Mouse (Mus musculus): ENCODE measurements around the gene Tgfbr2.
A peak's percentile ranks its signal among the peaks of the same experiment; 100 is the strongest.

Tgfbr2 gene

DNA sequence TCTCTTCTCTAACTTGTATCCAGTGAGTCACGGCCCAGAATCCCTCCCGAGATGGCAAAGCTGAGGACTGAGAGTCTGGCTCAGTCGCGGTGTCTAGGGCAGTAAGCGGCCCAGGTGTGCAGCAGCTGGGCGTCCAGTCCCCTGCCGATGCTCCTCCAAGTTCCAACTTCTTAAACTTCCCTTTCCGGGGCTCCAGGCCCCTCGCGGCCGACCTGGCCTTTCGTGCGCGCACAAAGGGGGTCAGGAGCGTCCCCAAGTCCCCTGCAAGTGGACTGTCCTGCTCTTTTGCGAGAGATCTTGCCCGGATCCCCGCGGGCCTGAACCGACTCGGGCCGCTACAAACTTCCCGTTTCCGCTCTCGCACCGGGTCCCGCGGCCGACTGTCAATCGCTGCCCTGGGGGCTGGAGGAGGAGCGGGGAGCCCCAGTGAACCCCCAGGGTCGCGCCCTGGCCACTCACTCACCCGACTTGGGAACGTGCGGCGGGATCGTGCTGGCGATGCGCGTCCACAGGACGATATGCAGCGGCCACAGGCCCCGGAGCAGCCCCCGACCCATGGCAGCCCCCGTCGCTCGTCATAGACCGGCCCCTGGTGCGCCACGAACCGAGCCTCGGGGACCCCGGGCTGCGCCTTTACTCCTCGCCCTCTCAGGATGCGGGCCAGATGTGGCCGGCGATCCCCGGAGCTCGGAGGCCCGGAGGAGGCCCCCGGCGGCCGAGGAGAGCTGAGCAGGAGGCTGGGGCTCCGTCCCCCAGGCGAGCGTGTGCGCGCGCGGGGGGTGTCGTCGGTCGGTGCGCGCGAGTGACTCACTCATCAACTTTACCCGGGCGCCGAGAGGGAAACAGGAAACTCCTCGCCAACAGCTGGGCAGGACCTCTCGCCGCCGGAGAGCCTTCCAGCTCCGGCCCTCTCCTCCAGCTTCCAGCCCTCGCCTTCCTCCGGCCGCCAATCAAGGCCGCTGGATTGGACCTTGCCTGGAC, at the start of gene Tgfbr2:
TSS of gene Tgfbr2 (minus strand) at position 880 of the 981 bp plus-strand sequence.
- peak; percentile 77 to 87 for DNase-seq (ENCODE audit: low spot score in 2 of 2)

DNA sequence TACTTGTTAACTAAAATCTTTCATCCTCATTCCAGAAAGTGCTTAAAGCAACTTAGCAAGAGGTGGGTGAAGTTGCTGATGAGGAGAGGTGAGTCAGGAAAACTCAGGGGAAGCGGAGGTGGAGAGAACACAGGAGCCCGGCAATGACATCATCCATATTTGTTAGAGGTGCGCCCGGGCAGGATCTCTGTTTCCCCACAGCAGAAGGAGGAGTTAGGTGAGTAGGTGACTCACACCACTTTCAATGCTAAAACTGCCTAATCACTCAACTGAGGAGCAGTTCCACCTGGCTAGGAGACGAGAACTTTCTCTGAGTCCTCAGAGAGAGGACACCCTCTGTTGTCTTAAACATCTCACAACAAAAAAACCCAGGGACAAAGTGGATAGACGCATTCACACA, 48.2 kb upstream of the Tgfbr2 start:
- no peak for DNase-seq (ENCODE audit: low spot score in 2 of 2)

DNA sequence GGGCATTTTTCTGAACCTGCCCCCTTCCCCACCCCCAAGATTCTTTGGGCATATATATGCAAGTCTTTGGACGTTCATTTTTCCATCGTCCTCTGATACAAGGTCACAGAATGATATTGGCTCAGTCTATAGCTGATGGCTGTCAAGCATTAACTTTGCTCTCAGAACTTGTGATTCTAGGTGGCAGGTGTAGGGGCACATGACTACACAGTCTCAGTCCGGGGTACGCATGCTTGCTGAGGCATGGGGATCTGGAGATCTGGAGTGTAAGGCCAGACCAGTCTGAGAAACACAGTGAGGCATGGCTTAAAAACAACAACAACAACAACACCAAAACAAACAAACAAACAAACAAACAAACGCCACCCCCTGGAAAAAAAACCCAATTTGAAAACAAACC, 47.5 kb upstream of the Tgfbr2 start:
- DNase-seq (ENCODE audit: low spot score in 2 of 2): no peak

DNA sequence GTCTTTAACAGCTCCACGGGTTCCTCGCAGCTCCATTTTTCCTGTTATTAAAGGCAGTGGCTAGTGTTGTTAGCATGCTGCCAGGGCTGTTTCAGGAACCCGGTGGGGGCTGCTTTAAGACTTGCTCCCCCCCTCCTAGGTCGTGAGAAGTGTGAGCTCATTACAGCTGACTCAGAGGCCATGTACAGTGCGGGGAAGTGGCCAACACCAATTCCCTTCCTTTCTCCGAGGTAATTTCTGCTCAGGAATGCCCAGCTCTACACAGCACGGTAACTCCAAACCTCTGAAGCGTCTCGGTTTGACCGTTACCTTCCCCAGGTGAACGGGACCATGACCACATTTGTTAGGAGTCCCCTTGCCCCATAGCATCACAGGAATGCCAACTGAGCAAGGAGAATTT, 46.8 kb upstream of the Tgfbr2 start:
- no peak for DNase-seq (ENCODE audit: low spot score in 2 of 2)

DNA sequence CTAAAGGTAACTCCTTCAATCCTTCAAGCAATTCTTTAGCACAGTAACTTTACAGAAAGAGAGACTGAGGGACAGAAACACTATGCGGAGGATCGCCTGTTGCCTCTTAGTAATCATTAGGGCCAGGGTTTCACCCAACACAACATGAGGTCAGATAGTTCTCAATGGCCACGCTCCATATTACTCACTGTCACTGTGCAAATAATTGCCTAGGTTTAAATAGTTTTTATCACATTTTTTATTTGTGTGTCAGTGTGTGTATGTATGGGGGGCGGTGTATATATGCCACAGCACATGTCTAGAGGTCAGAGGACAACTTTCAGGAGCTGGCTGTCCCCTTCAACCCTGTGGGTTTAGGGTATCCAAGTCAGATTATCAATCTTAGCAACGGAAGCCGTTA, 46.4 kb upstream of the Tgfbr2 start:
- DNase-seq (ENCODE audit: low spot score in 2 of 2): no peak

DNA sequence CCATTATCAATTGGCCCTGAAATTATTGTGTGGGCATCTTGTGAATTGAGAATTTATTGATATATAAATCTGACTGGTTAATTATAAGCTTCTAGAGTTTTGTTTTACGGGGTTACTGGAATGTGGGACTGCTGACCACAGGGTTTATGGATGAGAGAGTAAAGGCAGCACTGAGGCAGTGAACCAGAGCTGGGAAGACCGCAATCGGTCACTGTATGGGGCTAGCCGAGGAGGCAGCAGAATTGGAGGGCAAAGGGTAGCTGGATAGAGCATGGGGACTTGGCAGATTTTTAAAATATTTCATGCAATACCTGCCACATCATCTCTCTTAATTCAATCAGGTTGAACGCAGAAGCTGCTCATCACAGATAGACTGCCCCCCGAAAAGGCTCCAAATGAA, 45.5 kb upstream of the Tgfbr2 start:
- no peak for DNase-seq (ENCODE audit: low spot score in 2 of 2)

DNA sequence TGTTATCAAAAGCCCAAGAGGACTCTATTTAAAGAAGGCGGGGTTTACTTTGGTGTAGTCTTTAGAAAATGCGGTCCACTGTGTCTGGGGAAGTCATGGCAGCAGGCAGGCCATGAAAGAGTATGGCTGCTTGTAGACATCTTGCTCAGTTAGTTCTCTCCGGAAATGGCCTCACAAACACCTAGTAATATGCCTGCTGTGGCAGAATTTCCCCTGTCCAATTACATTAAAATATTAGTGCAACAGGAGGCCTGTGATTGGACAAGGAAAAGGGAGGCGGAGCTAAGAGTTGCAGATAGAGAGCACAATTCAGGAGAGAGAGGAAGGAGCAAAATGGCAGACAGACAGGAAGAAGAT, 45.0 kb upstream of the Tgfbr2 start:
- DNase-seq (ENCODE audit: low spot score in 2 of 2): no peak

DNA sequence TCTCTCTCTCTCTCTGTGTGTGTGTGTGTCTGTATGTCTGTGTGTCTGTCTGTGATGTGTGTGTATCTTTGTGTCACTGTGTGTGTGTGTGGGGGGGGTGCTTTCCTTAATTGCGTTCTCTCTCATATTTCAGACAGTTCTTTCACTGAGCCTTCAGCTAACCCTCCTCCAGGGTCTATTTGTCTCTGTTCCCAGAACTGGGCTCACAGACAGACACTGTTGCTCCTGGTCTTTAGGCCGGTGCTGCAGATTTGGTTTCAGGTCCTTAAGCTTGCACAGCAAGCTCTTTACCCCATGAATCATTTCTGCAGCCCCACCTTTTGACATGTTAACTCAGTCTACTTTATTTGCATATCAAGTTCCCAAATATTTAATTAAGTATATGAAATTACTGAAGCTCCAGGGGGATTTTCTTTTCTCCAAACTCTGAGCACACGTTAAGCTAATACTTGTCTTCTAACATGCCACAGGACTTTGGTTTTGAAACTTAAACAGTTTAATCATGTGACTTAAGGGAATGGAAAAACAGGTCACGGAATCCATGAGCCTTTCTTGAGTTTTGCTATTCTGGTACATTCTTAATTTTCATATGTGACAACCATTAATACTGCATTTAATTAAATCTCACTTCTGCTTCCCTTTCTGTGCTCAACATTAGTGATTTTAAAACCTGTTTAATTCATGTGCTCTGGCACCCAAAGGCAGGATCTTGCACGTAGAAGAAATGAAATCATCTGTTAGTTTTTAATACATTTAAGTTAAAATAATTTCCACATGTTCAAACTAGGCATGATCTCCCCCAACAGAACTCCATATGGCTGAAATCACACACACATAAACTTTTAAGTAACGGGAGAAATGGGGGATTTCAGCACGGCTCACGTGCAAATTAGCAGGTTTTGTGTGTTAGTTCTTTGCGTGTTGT, 44.3 kb upstream of the Tgfbr2 start:
- no peak for DNase-seq (ENCODE audit: low spot score in 2 of 2)

DNA sequence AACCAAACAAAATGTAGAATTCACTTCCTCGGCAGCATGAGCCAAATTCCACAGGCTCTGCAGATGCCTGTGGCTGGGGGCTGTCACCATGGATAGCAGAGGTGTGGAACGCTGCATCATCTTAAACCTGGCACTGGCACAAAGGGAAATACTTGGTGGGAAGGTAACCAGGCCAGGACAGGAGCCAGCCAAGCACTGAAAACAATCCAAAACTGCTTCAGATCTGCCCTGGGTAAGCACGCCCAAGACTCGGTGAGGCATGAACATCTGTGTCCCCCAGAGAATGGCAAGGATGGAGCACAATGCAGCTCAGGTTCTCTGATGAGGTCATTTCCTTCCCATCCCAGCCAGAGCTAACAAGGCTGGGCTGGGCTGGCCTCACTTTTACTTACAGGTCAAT, 43.6 kb upstream of the Tgfbr2 start:
- DNase-seq (ENCODE audit: low spot score in 2 of 2): peak in 1 of 2 experiments; percentile 31

DNA sequence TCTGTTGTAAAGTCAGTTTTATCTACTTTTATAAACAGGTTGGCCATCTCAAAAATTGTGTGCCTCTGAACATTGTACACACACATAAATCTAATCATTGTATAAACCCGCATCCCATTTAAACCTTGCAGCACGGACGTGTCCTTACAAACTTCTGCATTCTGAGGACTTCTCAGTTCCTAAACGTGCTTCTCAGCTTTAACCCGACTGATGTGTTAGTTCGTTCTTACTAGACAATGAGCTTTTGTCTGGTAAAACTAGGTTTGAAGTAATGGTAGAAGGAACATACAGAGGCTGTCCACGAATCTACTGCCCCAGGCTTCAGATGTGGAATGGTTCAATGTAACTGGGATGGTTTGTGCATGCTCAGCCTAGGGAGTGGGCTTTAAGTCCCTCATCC, 41.9 kb upstream of the Tgfbr2 start:
- no peak for DNase-seq (ENCODE audit: low spot score in 2 of 2)

DNA sequence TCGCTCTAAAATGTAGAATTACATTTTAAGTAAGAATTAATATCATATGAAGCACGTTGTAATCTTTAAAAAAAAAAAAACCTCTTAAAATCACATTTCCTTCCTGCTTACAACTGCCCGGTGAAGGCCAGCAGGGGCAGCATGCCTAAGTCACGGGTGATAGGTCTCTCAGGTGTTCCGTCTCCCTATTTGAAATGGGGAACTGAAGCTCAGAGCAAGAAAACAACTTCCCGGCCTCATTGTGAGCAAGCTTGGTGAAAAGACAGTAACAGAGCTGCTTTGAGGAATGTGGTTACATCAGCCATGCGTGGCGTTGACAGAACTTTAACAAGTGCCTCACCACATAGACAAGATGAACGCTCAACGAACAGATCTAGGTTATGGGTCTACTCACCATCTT, 41.5 kb upstream of the Tgfbr2 start:
- DNase-seq (ENCODE audit: low spot score in 2 of 2): peak in 1 of 2 experiments; percentile 53

DNA sequence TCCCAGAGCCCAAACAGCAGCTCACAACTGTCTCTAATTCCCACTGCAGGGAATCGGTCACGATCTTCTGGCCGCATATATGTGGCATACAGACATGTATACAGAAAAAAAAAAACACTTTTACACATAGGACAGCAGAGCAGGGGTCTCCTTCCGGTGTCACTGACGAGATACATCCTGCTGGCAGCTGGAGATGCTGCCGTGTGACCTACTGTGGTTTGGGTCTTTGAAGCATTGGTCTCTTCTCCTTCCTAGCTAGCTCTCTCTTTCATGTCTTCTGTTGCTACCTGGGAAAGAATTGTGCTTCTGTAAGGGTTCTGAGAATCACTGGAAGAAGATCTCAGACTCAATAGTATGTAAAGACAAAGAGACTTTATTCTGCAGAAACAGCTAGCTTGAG, 39.1 kb upstream of the Tgfbr2 start:
- no peak for DNase-seq (ENCODE audit: low spot score in 2 of 2)

DNA sequence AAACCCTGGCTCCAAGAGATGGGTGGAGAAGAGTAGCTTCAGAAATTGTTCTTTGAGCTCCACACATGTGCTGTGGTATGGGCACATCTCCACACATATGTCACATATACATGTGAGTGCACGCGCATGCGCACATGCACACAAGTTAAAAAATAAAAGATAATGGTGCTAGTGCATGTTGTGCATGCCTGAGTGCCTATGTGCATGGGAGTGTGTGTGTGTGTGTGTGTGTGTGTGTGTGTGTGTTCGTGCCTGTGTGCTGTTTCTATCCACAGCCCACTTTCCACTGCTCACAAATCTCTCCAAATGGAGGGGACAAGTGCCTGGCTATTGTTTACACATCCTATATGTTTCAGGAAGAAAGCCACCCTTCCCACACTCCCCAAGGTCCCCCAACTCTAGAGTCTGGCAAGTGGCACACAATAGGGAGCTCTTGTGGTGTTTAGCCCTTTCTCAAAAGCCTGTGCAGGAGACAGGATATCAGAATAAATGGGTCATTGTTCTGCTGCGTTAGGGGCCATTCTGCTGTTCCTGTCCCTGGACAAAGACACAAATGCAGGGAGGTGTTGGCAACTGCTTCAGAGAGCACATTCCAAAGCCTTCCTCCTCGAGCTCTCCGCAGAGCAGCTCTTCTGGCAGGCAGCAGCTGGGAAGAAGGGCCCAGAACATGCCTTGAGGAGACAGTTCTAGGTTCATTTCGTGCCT, 37.9 kb upstream of the Tgfbr2 start:
- no peak for DNase-seq (ENCODE audit: low spot score in 2 of 2)

DNA sequence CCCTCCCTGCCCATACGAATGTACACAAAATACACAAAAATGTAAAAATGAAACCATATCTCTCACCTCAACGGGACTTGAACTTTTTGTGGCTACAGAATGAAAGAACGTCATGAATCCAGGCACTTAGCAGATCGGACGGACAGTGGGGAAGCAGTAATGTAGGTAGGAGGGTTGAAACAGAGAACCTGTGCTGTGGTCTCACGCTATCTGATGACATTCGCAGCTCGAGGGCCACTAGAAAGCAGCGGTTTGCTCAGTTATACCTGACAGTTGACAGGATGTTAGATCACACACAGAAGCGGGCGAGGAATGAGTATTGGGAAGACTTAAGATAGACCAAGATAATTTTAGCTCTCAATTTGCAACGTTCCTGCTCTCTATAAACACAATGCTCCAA, 36.9 kb upstream of the Tgfbr2 start:
- no peak for DNase-seq (ENCODE audit: low spot score in 2 of 2)

DNA sequence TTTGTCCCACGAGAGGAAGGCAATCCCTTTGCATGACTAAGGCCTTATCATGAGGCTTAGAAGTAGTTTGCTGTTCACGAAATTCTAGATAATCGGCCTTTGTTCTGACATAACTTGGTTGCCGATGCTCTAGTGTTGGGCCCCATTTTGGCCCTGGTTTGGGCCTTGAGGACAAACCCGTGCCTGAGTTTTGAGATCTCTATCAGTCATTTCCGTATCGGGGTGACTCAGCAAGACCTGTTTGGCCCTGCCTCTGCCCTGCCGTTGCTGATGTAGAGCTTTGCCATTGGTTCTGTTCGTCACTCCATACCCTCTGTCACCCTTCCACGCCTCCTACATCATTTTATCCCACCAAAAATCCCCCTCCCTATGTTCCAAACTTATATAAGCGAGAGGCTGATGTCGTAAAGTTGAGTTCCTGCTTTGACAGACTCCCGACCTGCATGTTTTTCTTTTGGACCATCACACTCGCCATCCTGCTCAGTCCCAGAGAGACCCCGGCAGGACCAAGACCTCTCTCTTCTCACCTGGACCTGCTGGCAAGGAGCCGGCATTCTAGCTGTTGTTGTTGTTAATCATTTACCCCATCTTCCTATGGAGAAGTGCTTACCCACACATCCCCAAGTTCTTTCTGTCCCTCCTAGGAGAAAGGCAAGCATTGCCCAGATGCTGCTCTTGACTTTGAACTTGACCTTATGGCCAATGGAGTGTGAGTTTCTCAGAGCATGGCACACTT, 33.2 kb upstream of the Tgfbr2 start:
- DNase-seq (ENCODE audit: low spot score in 2 of 2): no peak

DNA sequence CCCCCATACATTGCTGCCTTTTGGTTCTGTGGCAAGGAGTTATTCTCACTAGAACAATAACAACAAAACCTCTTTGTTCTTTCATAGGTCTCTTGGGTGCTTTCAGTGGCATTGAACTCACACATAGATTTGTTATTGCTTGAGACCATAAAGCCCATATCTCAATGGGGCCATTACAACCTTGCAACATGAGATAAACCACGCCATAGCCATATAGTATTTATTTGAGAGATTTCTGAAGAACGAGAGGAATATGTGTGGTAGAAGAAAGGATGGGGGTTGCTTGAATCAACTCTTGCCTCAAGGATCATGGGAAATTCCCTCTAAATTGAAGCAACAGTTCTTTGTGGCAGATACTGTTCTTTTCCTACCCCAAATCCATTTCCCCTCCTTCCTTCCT, 31.7 kb upstream of the Tgfbr2 start:
- no peak for DNase-seq (ENCODE audit: low spot score in 2 of 2)

DNA sequence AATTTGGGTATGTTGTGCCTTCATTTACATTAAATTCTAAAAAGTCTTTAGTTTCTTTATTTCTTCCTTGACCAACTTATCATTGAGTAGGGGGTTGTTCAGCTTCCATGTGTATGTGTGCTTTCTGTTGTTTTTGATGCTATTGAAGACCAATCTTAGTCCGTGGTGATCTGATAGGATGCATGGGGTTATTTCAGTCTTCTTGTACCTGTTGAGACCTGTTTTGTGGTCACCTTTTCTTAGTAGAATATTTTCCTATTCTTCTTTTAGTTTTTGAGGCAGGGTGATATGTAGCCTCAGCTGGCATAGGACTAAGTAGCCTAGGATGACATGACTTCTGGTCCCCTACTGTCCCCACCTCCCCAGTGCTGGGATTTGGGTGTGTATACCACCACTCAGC, 28.5 kb upstream of the Tgfbr2 start:
- DNase-seq (ENCODE audit: low spot score in 2 of 2): no peak

DNA sequence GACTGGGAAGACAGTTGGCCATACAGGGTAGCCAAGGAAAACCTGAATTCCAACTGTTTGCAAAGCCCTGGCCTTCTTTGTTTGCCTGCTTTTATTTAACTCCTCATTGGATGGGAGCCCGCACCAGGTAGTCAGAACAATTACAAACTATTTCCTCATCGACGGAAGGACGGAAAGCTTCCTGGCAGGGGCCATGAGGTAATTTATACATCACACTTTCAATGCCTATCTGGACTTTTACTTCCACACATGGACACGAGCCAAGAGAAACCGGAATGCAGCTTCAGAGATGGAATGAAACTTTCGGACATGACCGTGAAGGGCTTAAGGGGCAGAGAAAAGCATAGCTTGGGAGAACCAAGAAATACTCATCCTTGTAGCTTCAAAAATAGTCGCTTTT, 24.0 kb upstream of the Tgfbr2 start:
- DNase-seq (ENCODE audit: low spot score in 2 of 2): no peak

DNA sequence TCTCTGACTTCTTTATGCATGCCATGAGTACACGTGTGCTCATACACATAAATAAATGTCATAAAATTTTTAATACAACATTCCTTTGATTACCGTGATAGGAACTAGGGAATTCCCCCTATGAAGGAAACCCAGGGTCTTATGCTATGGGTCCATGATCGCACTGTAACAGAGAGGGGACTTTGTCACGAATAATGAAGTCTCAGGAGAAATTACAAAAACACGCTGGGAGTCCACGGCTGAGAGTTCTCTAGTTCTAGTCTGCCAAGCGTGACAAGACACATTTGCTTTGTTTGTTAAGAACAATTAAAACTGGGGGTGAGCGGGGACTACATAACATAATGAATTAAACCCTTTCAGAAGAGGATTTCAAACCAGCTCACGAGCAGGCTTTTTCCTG, 23.3 kb upstream of the Tgfbr2 start:
- no peak for DNase-seq (ENCODE audit: low spot score in 2 of 2)

DNA sequence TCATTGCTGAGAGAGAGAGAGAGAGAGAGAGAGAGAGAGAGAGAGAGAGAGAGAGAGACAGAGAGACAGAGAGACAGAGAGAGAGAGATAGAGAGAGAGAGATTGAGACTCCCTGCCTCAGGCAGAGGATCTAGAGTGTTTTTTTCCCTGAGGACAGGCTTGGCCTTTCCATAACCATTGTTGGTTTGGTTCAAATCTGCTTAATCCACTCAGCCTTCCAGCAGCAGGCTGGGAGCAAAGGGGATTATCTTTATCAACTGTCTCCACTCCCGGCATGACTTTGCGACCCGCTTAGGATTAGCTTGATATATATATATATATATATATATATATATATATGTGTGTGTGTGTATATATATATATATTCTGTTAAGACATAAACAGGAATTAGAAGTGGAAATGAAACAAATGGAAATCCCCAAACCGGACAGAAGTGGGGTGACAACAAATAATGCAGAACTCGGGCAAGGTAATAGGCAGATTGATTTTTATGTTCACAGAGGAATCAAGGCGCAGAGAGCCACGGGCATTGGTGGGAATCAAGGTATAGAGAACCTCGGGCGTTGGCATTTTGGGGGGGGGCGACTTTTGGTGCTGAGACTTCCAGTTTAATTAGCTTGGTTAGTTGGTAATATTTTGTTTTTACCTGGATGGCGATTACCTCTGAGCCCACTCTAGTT, 22.5 kb upstream of the Tgfbr2 start:
- no peak for DNase-seq (ENCODE audit: low spot score in 2 of 2)

All from spleen, postnatal 4 days (tissue).